Comparison of ENCODE assay signal across 18 mouse cellular contexts in genomic region chr7:49490814-49491213, GRCm38 (mm10).
DNase-seq lines count a peak whose midpoint lies in the region; ATAC-seq lines count a peak whose summit lies in the region.
"Had no signal": no experiment of that assay in that cellular context is flagged by ENCODE, and none has a peak within 500 bp of the region (broad histone marks: within the 10 kb centered on the region; RNA-seq: fewer than 3 reads in every experiment).

No protein-coding gene starts in this region.

- intact Hi-C loops in gastrocnemius, postnatal 14 days (cut with DNase I; ENCODE audit: low total_unique reads): no loop called here

- ATAC-seq in monocyte, adult 5-6 weeks (replicated peaks; ENCODE audit: insufficient number of reproducible peaks, low FRiP score, low TSS enrichment, poor library complexity, severe bottlenecking): no peak

- DNase-seq in layer of hippocampus, adult 11-12 months (ENCODE audit: low spot score): peak; percentile 41
- no peak for DNase-seq in layer of hippocampus, postnatal 10 days (ENCODE audit: low spot score in 2 of 2)
- DNase-seq in 3T3-L1 (ENCODE audit: low read depth, low spot score): peak; percentile 6
- peak; percentile 34 for DNase-seq in NIH3T3 (ENCODE audit: low read depth)
- peak; percentile 51 to 57 for DNase-seq in layer of hippocampus, adult 8-10 months (ENCODE audit: low spot score in 2 of 2)
- DNase-seq in gastrocnemius, postnatal 14 days: no peak
- DNase-seq: adrenal gland, postnatal 10 days; cerebellum, adult 8-10 months; cerebellum, postnatal 36 days; embryo, embryonic 11 days; heart, adult 18-20 months; heart, postnatal 14 days; kidney, adult 2 months; kidney, postnatal 10 days; lung, embryonic 14.5 days; thymus, adult 2 months; thymus, postnatal 4 days had no signal

Comparison
In these comparisons a context has a peak if more than half of its experiments do, and no peak if none do; other contexts are left out.
1. DNase-seq: peak in layer of hippocampus, adult 11-12 months (single experiment), 3T3-L1 (single experiment), NIH3T3 (single experiment) and layer of hippocampus, adult 8-10 months (2 of 2); none in layer of hippocampus, postnatal 10 days (0 of 2) and gastrocnemius, postnatal 14 days (single experiment).